Mouse (Mus musculus): ENCODE data around the gene Zhx3. TPM values are rescaled to one million over a fixed set of nuclear protein-coding genes. Genes with fewer than 3 reads are reported as not detected.

The Zhx3 gene
- polyA plus RNA-seq, 1 experiment from 2014 or later = 23.9 TPM

DNA sequence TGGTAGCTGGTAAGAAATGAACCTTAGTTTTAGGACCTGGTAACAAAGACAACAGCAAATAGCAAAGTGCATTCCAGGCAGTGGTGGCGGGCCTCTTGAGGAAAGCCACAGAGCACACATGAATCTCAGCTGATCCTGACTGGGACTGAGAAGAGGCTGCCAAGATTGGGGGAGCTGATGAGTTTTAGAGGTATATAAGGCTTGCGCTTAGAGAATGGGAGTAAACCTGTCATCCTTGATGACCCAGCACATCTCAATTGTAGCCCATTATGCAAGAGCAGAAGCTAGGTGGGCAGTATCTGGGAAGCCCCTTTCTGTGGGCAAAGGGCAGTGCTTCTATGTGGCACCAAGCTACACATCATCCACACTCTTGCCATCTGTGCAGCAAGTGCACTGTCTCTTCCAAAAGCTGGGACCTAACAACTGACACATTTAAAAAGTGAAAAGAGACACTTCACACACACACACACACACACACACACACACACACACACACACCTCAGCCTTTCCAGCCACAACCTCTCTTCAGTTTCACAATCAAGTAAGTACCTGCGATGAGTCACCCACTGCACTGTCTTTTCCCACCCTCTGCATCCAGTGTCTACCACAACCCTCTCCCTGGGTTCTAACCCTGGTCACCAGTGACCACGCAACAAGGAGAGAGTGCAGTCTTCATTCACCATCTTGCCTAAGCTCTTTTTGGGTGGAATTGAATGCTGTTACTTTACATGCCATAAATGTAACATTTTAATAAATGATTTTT lies 149.0 kb downstream of the Zhx3 start:
- Histone ChIP-seq H3K27me3 (replicated peaks; ENCODE audit: control insufficient read depth, insufficient read depth, low read length) (no peaks in the 10 kb centered on the region), H3K36me3 (ENCODE audit: control insufficient read depth, insufficient read depth) (peaks cover 40% of the 10 kb centered on the region), H3K9ac (replicated peaks; ENCODE audit: low read depth, low read length) (no peak overlapping the region), H3K4me3 (replicated peaks; ENCODE audit: low read length) (no peak overlapping the region), H3K27ac (ENCODE audit: low read length) (no peak overlapping the region), H3K4me2 (ENCODE audit: low read length) (no peak overlapping the region), H3K4me1 (replicated peaks; ENCODE audit: control insufficient read depth, insufficient read depth, low read length) (no peaks in the 10 kb centered on the region; the same call in 1 of the 2 replicates), H3K9me3 (ENCODE audit: control insufficient read depth, low read length) (no peaks in the 10 kb centered on the region)
- WGBS = 96% methylated on average over 4 of the region's 4 CpGs
- ATAC-seq = no peak

GRCm38 (mm10) chr2:160722714-160723113 lies 150.1 kb downstream of the Zhx3 start:
- ATAC-seq = no peak
- peaks cover 49% of the 10 kb centered on the region for H3K36me3 ChIP-seq (ENCODE audit: control insufficient read depth, insufficient read depth)
- H3K9ac ChIP-seq (replicated peaks; ENCODE audit: low read depth, low read length) = no peak overlapping the region
- no peaks in the 10 kb centered on the region; the same call in 1 of the 2 replicates for H3K4me1 ChIP-seq (replicated peaks; ENCODE audit: control insufficient read depth, insufficient read depth, low read length)
- no peak overlapping the region for H3K4me2 ChIP-seq (ENCODE audit: low read length)
- H3K27ac ChIP-seq (ENCODE audit: low read length) = no peak overlapping the region
- H3K9me3 ChIP-seq (ENCODE audit: control insufficient read depth, low read length) = no peaks in the 10 kb centered on the region
- WGBS = 79% methylated on average over 4 of the region's 4 CpGs
- H3K4me3 ChIP-seq (replicated peaks; ENCODE audit: low read length) = no peak overlapping the region
- no peaks in the 10 kb centered on the region for H3K27me3 ChIP-seq (replicated peaks; ENCODE audit: control insufficient read depth, insufficient read depth, low read length)

- Histone ChIP-seq H3K9me3 (ENCODE audit: control insufficient read depth, low read length) (no peaks in the 10 kb centered on the region), H3K36me3 (ENCODE audit: control insufficient read depth, insufficient read depth) (peaks cover 65% of the 10 kb centered on the region), H3K4me1 (replicated peaks; ENCODE audit: control insufficient read depth, insufficient read depth, low read length) (peaks cover 6% of the 10 kb centered on the region), H3K9ac (replicated peaks; ENCODE audit: low read depth, low read length) (no peak overlapping the region), H3K4me2 (ENCODE audit: low read length) (no peak overlapping the region), H3K27me3 (replicated peaks; ENCODE audit: control insufficient read depth, insufficient read depth, low read length) (no peaks in the 10 kb centered on the region), H3K4me3 (replicated peaks; ENCODE audit: low read length) (no peak overlapping the region), H3K27ac (ENCODE audit: low read length) (no peak overlapping the region)
- no peak; the same call in 1 of the 2 replicates for ATAC-seq
- WGBS = 65% methylated on average over 3 of the region's 3 CpGs
Observed at GRCm38 (mm10) chr2:160718811-160719210, 154.0 kb downstream of the Zhx3 start.

DNA sequence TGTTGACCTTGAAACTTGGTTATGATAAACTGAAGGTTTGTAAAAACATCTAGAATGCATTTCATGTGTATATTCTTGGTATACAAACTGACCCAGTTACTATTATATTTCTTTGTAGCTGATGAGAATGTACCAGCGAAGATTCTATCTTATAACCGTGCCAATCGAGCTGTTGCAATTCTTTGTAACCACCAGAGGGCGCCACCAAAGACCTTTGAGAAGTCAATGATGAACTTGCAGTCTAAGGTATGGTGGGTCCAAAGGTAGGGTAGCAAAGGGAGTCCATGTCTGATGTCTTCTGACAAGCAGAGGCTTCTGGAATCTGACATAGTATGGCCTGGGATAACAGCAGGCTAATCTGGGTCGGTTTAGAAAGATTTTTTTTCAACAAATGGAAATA lies 155.5 kb downstream of the Zhx3 start:
- peaks cover 6% of the 10 kb centered on the region for H3K4me1 ChIP-seq (replicated peaks; ENCODE audit: control insufficient read depth, insufficient read depth, low read length)
- no peak for ATAC-seq
- no peak overlapping the region for H3K4me2 ChIP-seq (ENCODE audit: low read length)
- H3K9me3 ChIP-seq (ENCODE audit: control insufficient read depth, low read length) = no peaks in the 10 kb centered on the region
- no peak overlapping the region for H3K27ac ChIP-seq (ENCODE audit: low read length)
- H3K36me3 ChIP-seq (ENCODE audit: control insufficient read depth, insufficient read depth) = peaks cover 61% of the 10 kb centered on the region
- no peak overlapping the region for H3K9ac ChIP-seq (replicated peaks; ENCODE audit: low read depth, low read length)
- no peaks in the 10 kb centered on the region for H3K27me3 ChIP-seq (replicated peaks; ENCODE audit: control insufficient read depth, insufficient read depth, low read length)
- no peak overlapping the region for H3K4me3 ChIP-seq (replicated peaks; ENCODE audit: low read length)
- 77% methylated on average over 5 of the region's 5 CpGs for WGBS

- H3K36me3 ChIP-seq (ENCODE audit: control insufficient read depth, insufficient read depth) = peaks cover 54% of the 10 kb centered on the region
- peak; percentile 49 for ATAC-seq
- no peak overlapping the region for H3K27ac ChIP-seq (ENCODE audit: low read length)
- peaks cover 6% of the 10 kb centered on the region for H3K4me1 ChIP-seq (replicated peaks; ENCODE audit: control insufficient read depth, insufficient read depth, low read length)
- 22% methylated on average over 4 of the region's 4 CpGs for WGBS
- no peaks in the 10 kb centered on the region for H3K27me3 ChIP-seq (replicated peaks; ENCODE audit: control insufficient read depth, insufficient read depth, low read length)
- no peaks in the 10 kb centered on the region for H3K9me3 ChIP-seq (ENCODE audit: control insufficient read depth, low read length)
- H3K4me2 ChIP-seq (ENCODE audit: low read length) = no peak overlapping the region
- H3K9ac ChIP-seq (replicated peaks; ENCODE audit: low read depth, low read length) = no peak overlapping the region
- no peak overlapping the region for H3K4me3 ChIP-seq (replicated peaks; ENCODE audit: low read length)
Observed at GRCm38 (mm10) chr2:160715463-160716030, 157.3 kb downstream of the Zhx3 start.

DNA sequence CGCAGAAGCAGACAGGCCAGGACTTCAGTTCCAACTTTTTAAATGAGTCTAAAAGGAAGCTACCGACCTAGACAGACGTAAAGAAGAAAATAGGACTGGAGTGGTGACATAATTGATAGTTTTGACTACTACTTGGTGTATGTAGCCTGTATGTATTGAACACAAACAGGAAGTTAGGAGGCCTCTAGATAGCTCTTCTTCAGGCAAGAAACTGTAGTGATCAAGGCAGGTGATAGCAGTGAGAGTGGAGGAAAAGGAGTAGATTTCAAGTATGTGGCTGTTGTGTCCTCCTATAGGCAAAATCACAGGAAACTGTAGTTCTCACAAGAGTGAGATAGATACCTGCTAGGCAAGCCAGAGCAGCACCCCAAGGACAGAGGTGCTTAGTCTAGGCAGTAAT lies 165.1 kb downstream of the Zhx3 start:
- 43% methylated on average over 3 of the region's 3 CpGs for WGBS

DNA sequence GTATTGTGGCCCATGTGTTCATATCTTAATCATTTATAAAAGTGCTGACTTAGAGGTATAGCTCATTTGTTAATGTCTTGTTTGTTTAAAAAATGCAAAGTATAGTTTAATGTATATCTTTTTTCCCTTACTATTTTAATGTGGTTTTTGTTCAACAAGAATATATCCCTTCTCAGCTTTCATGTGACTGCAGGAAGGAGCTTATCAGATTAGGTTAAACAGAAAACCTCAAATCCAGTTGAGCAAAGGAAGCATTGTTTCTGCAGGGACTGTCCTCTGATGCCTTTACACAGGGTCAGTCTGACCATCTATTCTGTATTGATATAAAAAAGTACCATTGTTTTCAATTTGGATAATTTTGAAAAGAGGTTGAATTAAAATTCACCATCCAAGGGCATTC lies 170.0 kb downstream of the Zhx3 start:
- no peak overlapping the region for H3K4me2 ChIP-seq (ENCODE audit: low read length)
- no peak overlapping the region for H3K27ac ChIP-seq (ENCODE audit: low read length)
- H3K36me3 ChIP-seq (ENCODE audit: control insufficient read depth, insufficient read depth) = peaks cover 35% of the 10 kb centered on the region
- H3K9ac ChIP-seq (replicated peaks; ENCODE audit: low read depth, low read length) = no peak overlapping the region
- no peak overlapping the region for H3K4me3 ChIP-seq (replicated peaks; ENCODE audit: low read length)
- H3K9me3 ChIP-seq (ENCODE audit: control insufficient read depth, low read length) = no peaks in the 10 kb centered on the region
- no peaks in the 10 kb centered on the region for H3K4me1 ChIP-seq (replicated peaks; ENCODE audit: control insufficient read depth, insufficient read depth, low read length)
- ATAC-seq = no peak
- no peaks in the 10 kb centered on the region for H3K27me3 ChIP-seq (replicated peaks; ENCODE audit: control insufficient read depth, insufficient read depth, low read length)

More for the DNA sequence above, 165.1 kb downstream of the Zhx3 start:
- no peak overlapping the region for H3K4me2 ChIP-seq (ENCODE audit: low read length)
- H3K9ac ChIP-seq (replicated peaks; ENCODE audit: low read depth, low read length) = no peak overlapping the region
- no peak overlapping the region for H3K27ac ChIP-seq (ENCODE audit: low read length)
- no peak for ATAC-seq
- no peak overlapping the region for H3K4me3 ChIP-seq (replicated peaks; ENCODE audit: low read length)
- peaks cover 25% of the 10 kb centered on the region for H3K36me3 ChIP-seq (ENCODE audit: control insufficient read depth, insufficient read depth)
- no peaks in the 10 kb centered on the region for H3K4me1 ChIP-seq (replicated peaks; ENCODE audit: control insufficient read depth, insufficient read depth, low read length)
- H3K27me3 ChIP-seq (replicated peaks; ENCODE audit: control insufficient read depth, insufficient read depth, low read length) = no peaks in the 10 kb centered on the region
- no peaks in the 10 kb centered on the region for H3K9me3 ChIP-seq (ENCODE audit: control insufficient read depth, low read length)

DNA sequence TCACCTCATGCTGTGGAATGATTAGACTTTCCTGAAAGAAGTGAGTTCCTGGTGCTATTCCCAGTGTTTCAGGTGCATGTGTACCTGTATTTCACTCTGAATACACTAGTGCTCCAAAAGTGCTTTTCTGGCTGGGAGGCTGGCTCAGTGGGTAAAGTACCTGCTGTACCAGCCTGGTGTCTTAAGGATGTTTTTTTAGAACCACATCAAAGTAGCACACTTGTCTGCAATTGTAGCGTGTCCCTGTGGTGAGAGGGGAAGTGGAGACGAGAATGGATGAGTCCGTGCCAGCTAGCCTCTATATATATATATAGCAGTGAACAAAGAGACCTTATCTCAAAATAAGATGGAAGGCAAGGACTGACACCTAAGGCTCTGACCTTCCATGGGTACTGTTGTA lies 171.2 kb downstream of the Zhx3 start:
- no peak overlapping the region for H3K9ac ChIP-seq (replicated peaks; ENCODE audit: low read depth, low read length)
- H3K27ac ChIP-seq (ENCODE audit: low read length) = no peak overlapping the region
- no peaks in the 10 kb centered on the region for H3K27me3 ChIP-seq (replicated peaks; ENCODE audit: control insufficient read depth, insufficient read depth, low read length)
- H3K4me2 ChIP-seq (ENCODE audit: low read length) = no peak overlapping the region
- no peak for ATAC-seq
- H3K36me3 ChIP-seq (ENCODE audit: control insufficient read depth, insufficient read depth) = peaks cover 34% of the 10 kb centered on the region
- 94% methylated on average over 3 of the region's 3 CpGs for WGBS
- H3K9me3 ChIP-seq (ENCODE audit: control insufficient read depth, low read length) = no peaks in the 10 kb centered on the region
- H3K4me1 ChIP-seq (replicated peaks; ENCODE audit: control insufficient read depth, insufficient read depth, low read length) = no peaks in the 10 kb centered on the region
- H3K4me3 ChIP-seq (replicated peaks; ENCODE audit: low read length) = no peak overlapping the region

DNA sequence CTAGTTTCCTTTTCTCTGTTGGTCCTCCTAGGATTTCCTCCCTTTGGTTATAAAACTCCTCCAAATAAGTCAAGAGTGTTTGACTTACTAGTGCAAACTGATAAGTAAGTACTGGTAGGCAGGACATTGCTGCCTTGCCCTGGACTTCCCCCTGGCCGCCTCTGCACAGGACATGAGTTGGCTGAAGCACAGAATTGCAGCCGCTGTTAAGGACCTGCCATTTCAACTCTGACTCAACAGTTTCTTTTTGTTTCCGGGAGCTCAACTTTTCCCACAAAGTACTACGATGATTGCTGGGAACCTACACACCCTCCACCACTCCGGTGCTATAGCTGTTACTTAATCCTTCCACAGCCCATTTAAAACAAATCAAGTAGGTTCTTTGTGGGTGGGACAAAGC lies 172.5 kb downstream of the Zhx3 start:
- peaks cover 28% of the 10 kb centered on the region for H3K36me3 ChIP-seq (ENCODE audit: control insufficient read depth, insufficient read depth)
- no peak overlapping the region for H3K27ac ChIP-seq (ENCODE audit: low read length)
- H3K9ac ChIP-seq (replicated peaks; ENCODE audit: low read depth, low read length) = no peak overlapping the region
- H3K9me3 ChIP-seq (ENCODE audit: control insufficient read depth, low read length) = no peaks in the 10 kb centered on the region
- H3K4me3 ChIP-seq (replicated peaks; ENCODE audit: low read length) = no peak overlapping the region
- no peaks in the 10 kb centered on the region for H3K4me1 ChIP-seq (replicated peaks; ENCODE audit: control insufficient read depth, insufficient read depth, low read length)
- no peaks in the 10 kb centered on the region for H3K27me3 ChIP-seq (replicated peaks; ENCODE audit: control insufficient read depth, insufficient read depth, low read length)
- WGBS = 64% methylated on average over 5 of the region's 5 CpGs
- no peak for ATAC-seq
- H3K4me2 ChIP-seq (ENCODE audit: low read length) = no peak overlapping the region
